Mouse (Mus musculus): Measurements from ENCODE around the gene Mrvi1. TPM values are rescaled to one million over a fixed set of nuclear protein-coding genes. Genes with fewer than 3 reads are reported as not detected.

Mrvi1 gene
- total and polyA plus RNA-seq, 3 experiments: 0.11 TPM; not detected in 2

GRCm38 (mm10) chr7:110946731-110947130 is 35.5 kb downstream of the Mrvi1 start:
- Histone ChIP-seq H3K79me2 (replicated peaks; ENCODE audit: control insufficient read depth, extremely low read depth, insufficient read depth, poor library complexity, severe bottlenecking) (no peaks in the 10 kb centered on the region), H3K4me2 (ENCODE audit: insufficient read depth, low read depth, poor library complexity, severe bottlenecking) (peak overlapping the region; percentile 21; the same call in 1 of the 2 replicates), H3K27ac (ENCODE audit: insufficient read depth, low read depth) (no peak overlapping the region), H3K27me3 (replicated peaks) (peaks cover 3% of the 10 kb centered on the region), H3K9me3 (replicated peaks; ENCODE audit: low read length) (no peaks in the 10 kb centered on the region), H3K4me3 (replicated peaks in 1 of 3; ENCODE audit: low read depth in 2 of 3, low read length in 2 of 3, poor library complexity in 1 of 3) (no peak overlapping the region), H3K4me1 (ENCODE audit: control insufficient read depth in 1 of 2, insufficient read depth in 2 of 2) (peaks cover 2 to 5% of the 10 kb centered on the region in 2 experiments; a peak in 3 of 4 replicates), H3K36me3 (replicated peaks in 1 of 2; ENCODE audit: control insufficient read depth in 1 of 2, insufficient read depth in 1 of 2, low read length in 1 of 2) (no peaks in the 10 kb centered on the region), H3K9ac (ENCODE audit: insufficient read depth, low read depth) (no peak overlapping the region)
- in situ Hi-C loops (cut with MboI; ENCODE audit: low pct_ligation_motif_present, low pct_unique_long_range_greater_than_20kb, low sequenced_read_pairs) (loop anchor here (10.0 kb wide), 1 partner anchor 222 kb away; no protein-coding TSS in a partner anchor), dilution Hi-C loops (cut with MboI; ENCODE audit: extremely low pct_ligation_motif_present, extremely low pct_unique_long_range_greater_than_20kb, low sequenced_read_pairs) (no loop called here)
- peak; percentile 72 for DNase-seq (ENCODE audit: extremely low read depth)
- TF ChIP-seq MXI1 (IDR thresholded peaks at IDR 0.05; ENCODE audit: low read depth, low read length) (no peak), CTCF (conservative IDR thresholded peaks at IDR 0.05 in 1 of 2, IDR thresholded peaks at IDR 0.05 in 1 of 2; ENCODE audit: low read depth in 2 of 2, low read length in 2 of 2) (peak in 1 of 2 experiments; percentile 78; a peak in 3 of 4 replicates), SMC3 (IDR thresholded peaks at IDR 0.05; ENCODE audit: low read depth, low read length) (peak; percentile 63), ZMIZ1 (IDR thresholded peaks at IDR 0.05; ENCODE audit: low read depth, low read length) (no peak), BHLHE40 (IDR thresholded peaks at IDR 0.05; ENCODE audit: low read depth, low read length) (no peak), RAD21 (IDR thresholded peaks at IDR 0.05; ENCODE audit: low read depth, low read length) (peak; percentile 62), POLR2A (IDR thresholded peaks at IDR 0.05; ENCODE audit: low read depth, low read length) (no peak), USF2 (conservative IDR thresholded peaks at IDR 0.05; ENCODE audit: low read depth, low read length) (no peak), JUND (conservative IDR thresholded peaks at IDR 0.05; ENCODE audit: low read depth, low read length) (peak; percentile 45; the same call in 1 of the 2 replicates), CHD1 (IDR thresholded peaks at IDR 0.05; ENCODE audit: low read depth, low read length) (no peak), UBTF (IDR thresholded peaks at IDR 0.05; ENCODE audit: low read depth, low read length) (no peak)

- no peaks in the 10 kb centered on the region for H3K9me3 ChIP-seq (replicated peaks; ENCODE audit: low read length)
- TF ChIP-seq IRF4 (IDR thresholded peaks at IDR 0.05; ENCODE audit: low read depth, low read length): no peak
- no peak for TF ChIP-seq NRF1 (IDR thresholded peaks at IDR 0.05; ENCODE audit: low read depth, low read length)
- TF ChIP-seq MAFK (IDR thresholded peaks at IDR 0.05; ENCODE audit: insufficient replicate concordance, low read length): no peak
- no peak for TF ChIP-seq NELFE (IDR thresholded peaks at IDR 0.05; ENCODE audit: low read depth, low read length)
- no peak for TF ChIP-seq ZKSCAN1 (IDR thresholded peaks at IDR 0.05; ENCODE audit: borderline replicate concordance, low read depth, low read length)
- no peak for TF ChIP-seq PAX5 (IDR thresholded peaks at IDR 0.05; ENCODE audit: low read length)
- TF ChIP-seq ZMIZ1 (IDR thresholded peaks at IDR 0.05; ENCODE audit: low read depth, low read length): no peak
- TF ChIP-seq USF2 (conservative IDR thresholded peaks at IDR 0.05; ENCODE audit: low read depth, low read length): no peak
- no peak for TF ChIP-seq CHD2 (IDR thresholded peaks at IDR 0.05; ENCODE audit: low read length)
- TF ChIP-seq EP300 (IDR thresholded peaks at IDR 0.05; ENCODE audit: low read length): no peak
- TF ChIP-seq POLR2AphosphoS2 (IDR thresholded peaks at IDR 0.05; ENCODE audit: low read depth, low read length): no peak
- TF ChIP-seq ETS1 (conservative IDR thresholded peaks at IDR 0.05; ENCODE audit: low read depth, low read length): no peak
- no peak for TF ChIP-seq ELF1 (IDR thresholded peaks at IDR 0.05; ENCODE audit: low read depth, low read length)
- H3K79me2 ChIP-seq (replicated peaks; ENCODE audit: control insufficient read depth, extremely low read depth, insufficient read depth, poor library complexity, severe bottlenecking): no peaks in the 10 kb centered on the region
- DNase-seq (ENCODE audit: extremely low read depth): no peak
- in situ Hi-C loops (cut with MboI; ENCODE audit: low pct_ligation_motif_present, low pct_unique_long_range_greater_than_20kb, low sequenced_read_pairs) (loop anchor here (10.0 kb wide), 1 partner anchor 220 kb away; no protein-coding TSS in a partner anchor), dilution Hi-C loops (cut with MboI; ENCODE audit: extremely low pct_ligation_motif_present, extremely low pct_unique_long_range_greater_than_20kb, low sequenced_read_pairs) (no loop called here)
- no peak overlapping the region for H3K4me2 ChIP-seq (ENCODE audit: insufficient read depth, low read depth, poor library complexity, severe bottlenecking)
- no peaks in the 10 kb centered on the region for H3K27me3 ChIP-seq (replicated peaks)
- H3K27ac ChIP-seq (ENCODE audit: insufficient read depth, low read depth): no peak overlapping the region
- H3K4me3 ChIP-seq (replicated peaks in 1 of 3; ENCODE audit: low read depth in 2 of 3, low read length in 2 of 3, poor library complexity in 1 of 3): no peak overlapping the region
- H3K4me1 ChIP-seq (ENCODE audit: control insufficient read depth in 1 of 2, insufficient read depth in 2 of 2): peaks cover 2 to 13% of the 10 kb centered on the region in 2 experiments; a peak in 3 of 4 replicates
- no peaks in the 10 kb centered on the region for H3K36me3 ChIP-seq (replicated peaks in 1 of 2; ENCODE audit: control insufficient read depth in 1 of 2, insufficient read depth in 1 of 2, low read length in 1 of 2)
- H3K9ac ChIP-seq (ENCODE audit: insufficient read depth, low read depth): no peak overlapping the region
Measured at GRCm38 (mm10) chr7:110944321-110944720, 37.9 kb downstream of the Mrvi1 start.

Measured in CH12.LX (cell line).